Mouse (Mus musculus) MEL (cell line): Measurements from ENCODE around the gene Lman1l. TPM values are rescaled to one million over a fixed set of nuclear protein-coding genes. Genes with fewer than 3 reads are reported as not detected.

ENCODE experiments used
- DNase-seq: peaks from one replicate; pipeline ENCODE4 v3.0.0; 2011; ENCODE audit warnings: low read depth, low spot score
- H3K27ac ChIP-seq: 2 replicates; pipeline ENCODE4 v1.5.1; 2012; ENCODE audit warnings: low read depth, mild to moderate bottlenecking, control low read depth, low read length, moderate library complexity; ENCODE audit not compliant: control insufficient read depth
- H3K27me3 ChIP-seq, 2 experiments: fragments of 150-350 bp in 1 of 2; sonication (generic) in 1 of 2; 2 replicates each; pipeline ENCODE4 v1.6.1; 2012; ENCODE audit warnings: low read length in 2 of 2, mild to moderate bottlenecking in 2 of 2, improper control_type of control experiment in 1 of 2, moderate library complexity in 1 of 2; ENCODE audit not compliant: insufficient read depth in 2 of 2, control insufficient read depth in 1 of 2
- H3K36me3 ChIP-seq, 2 experiments: 2 replicates each; pipeline ENCODE4 v1.6.1; 2012 to 2014; ENCODE audit warnings: low read length in 2 of 2, improper control_type of control experiment in 1 of 2, inconsistent platforms in 1 of 2, mild to moderate bottlenecking in 1 of 2; ENCODE audit not compliant: insufficient read depth in 2 of 2, control insufficient read depth in 1 of 2
- H3K4me1 ChIP-seq, 2 experiments: fragments of 150-350 bp in 1 of 2; sonication (generic) in 1 of 2; 2 replicates each; pipeline ENCODE4 v1.6.1; 2012; ENCODE audit warnings: low read length in 2 of 2, improper control_type of control experiment in 1 of 2, mild to moderate bottlenecking in 1 of 2; ENCODE audit not compliant: insufficient read depth in 2 of 2, control insufficient read depth in 1 of 2
- H3K4me3 ChIP-seq, 2 experiments: fragments of 150-350 bp in 1 of 2; sonication (generic) in 1 of 2; 2 replicates each; pipeline ENCODE4 v1.5.1; 2012; ENCODE audit warnings: low read depth in 2 of 2, low read length in 2 of 2, mild to moderate bottlenecking in 2 of 2, moderate library complexity in 2 of 2, control low read depth in 1 of 2, improper control_type of control experiment in 1 of 2; ENCODE audit not compliant: control insufficient read depth in 1 of 2, insufficient read depth in 1 of 2
- H3K79me2 ChIP-seq: 2 replicates; pipeline ENCODE4 v1.6.1; 2012; ENCODE audit warnings: mild to moderate bottlenecking, low read length, moderate library complexity; ENCODE audit not compliant: control insufficient read depth, poor library complexity, insufficient read depth
- H3K9ac ChIP-seq: 2 replicates; pipeline ENCODE4 v1.6.1; 2012; ENCODE audit warnings: low read depth, mild to moderate bottlenecking, control low read depth, low read length, moderate library complexity; ENCODE audit not compliant: control insufficient read depth, poor library complexity, severe bottlenecking
- H3K9me3 ChIP-seq: fragments of 150-350 bp; sonication (generic); replicated peaks from 2 replicates; pipeline ENCODE4 v1.6.1; 2012; ENCODE audit warnings: mild to moderate bottlenecking, low read length, improper control_type of control experiment, moderate library complexity; ENCODE audit not compliant: insufficient read depth
- CHD2 ChIP-seq: IDR thresholded peaks from 2 replicates; pipeline ENCODE4 v1.6.1; 2011; ENCODE audit warnings: low read length, improper control_type of control experiment
- CTCF ChIP-seq, 3 experiments: IDR thresholded peaks in 2 of 3; conservative IDR thresholded peaks in 1 of 3; 2 replicates each; pipeline ENCODE4 v1.5.1; 2011 to 2012; ENCODE audit warnings: low read length in 3 of 3, low read depth in 2 of 3, mild to moderate bottlenecking in 2 of 3, improper control_type of control experiment in 1 of 3, inconsistent platforms in 1 of 3, mixed read lengths in 1 of 3, moderate library complexity in 1 of 3; ENCODE audit not compliant: control insufficient read depth in 1 of 3, insufficient read depth in 1 of 3, poor library complexity in 1 of 3, severe bottlenecking in 1 of 3
- E2F4 ChIP-seq: IDR thresholded peaks from 2 replicates; pipeline ENCODE4 v1.6.1; 2011; ENCODE audit warnings: low read depth, low read length, improper control_type of control experiment, borderline replicate concordance
- ELF1 ChIP-seq: IDR thresholded peaks from 2 replicates; pipeline ENCODE4 v1.6.1; 2014; ENCODE audit warnings: low read depth, mild to moderate bottlenecking, inconsistent platforms, low read length, improper control_type of control experiment, moderate library complexity
- EP300 ChIP-seq, 2 experiments: IDR thresholded peaks; 2 replicates each; pipeline ENCODE4 v1.6.1; 2011; ENCODE audit warnings: improper control_type of control experiment in 2 of 2, low read length in 2 of 2, low read depth in 1 of 2, mild to moderate bottlenecking in 1 of 2
- GABPA ChIP-seq: IDR thresholded peaks from 2 replicates; pipeline ENCODE4 v1.6.1; 2012; ENCODE audit warnings: low read depth, mild to moderate bottlenecking, inconsistent platforms, low read length, improper control_type of control experiment, moderate library complexity
- GATA1 ChIP-seq: IDR thresholded peaks from 2 replicates; pipeline ENCODE4 v1.6.1; 2011; ENCODE audit warnings: low read depth, low read length, improper control_type of control experiment
- HCFC1 ChIP-seq: IDR thresholded peaks from 2 replicates; pipeline ENCODE4 v1.6.1; 2012; ENCODE audit warnings: low read depth, mild to moderate bottlenecking, inconsistent platforms, low read length, improper control_type of control experiment, moderate library complexity
- JUND ChIP-seq: IDR thresholded peaks from 2 replicates; pipeline ENCODE4 v1.6.1; 2011; ENCODE audit warnings: low read depth, mild to moderate bottlenecking, improper control_type of control experiment, low read length
- MAFK ChIP-seq: IDR thresholded peaks from 2 replicates; pipeline ENCODE4 v1.6.1; 2011; ENCODE audit warnings: low read depth, mild to moderate bottlenecking, low read length, improper control_type of control experiment, borderline replicate concordance
- MAX ChIP-seq: IDR thresholded peaks from 2 replicates; pipeline ENCODE4 v1.6.1; 2011; ENCODE audit warnings: low read length, improper control_type of control experiment
- MAZ ChIP-seq: IDR thresholded peaks from 2 replicates; pipeline ENCODE4 v1.6.1; 2012; ENCODE audit warnings: low read depth, mild to moderate bottlenecking, inconsistent platforms, low read length, improper control_type of control experiment
- MEF2A ChIP-seq: IDR thresholded peaks from 2 replicates; pipeline ENCODE4 v1.6.1; 2014; ENCODE audit warnings: low read depth, mild to moderate bottlenecking, inconsistent platforms, low read length, improper control_type of control experiment; ENCODE audit not compliant: poor library complexity, insufficient replicate concordance, severe bottlenecking; ENCODE audit errors: extremely low read depth
- MXI1 ChIP-seq: IDR thresholded peaks from 2 replicates; pipeline ENCODE4 v1.6.1; 2011; ENCODE audit warnings: mild to moderate bottlenecking, low read depth, low read length, improper control_type of control experiment
- MYC ChIP-seq: IDR thresholded peaks from 2 replicates; pipeline ENCODE4 v1.6.1; 2011; ENCODE audit warnings: low read depth, mild to moderate bottlenecking, low read length, improper control_type of control experiment, moderate library complexity
- NRF1 ChIP-seq: IDR thresholded peaks from 2 replicates; pipeline ENCODE4 v1.6.1; 2014; ENCODE audit warnings: low read depth, mild to moderate bottlenecking, inconsistent platforms, low read length, improper control_type of control experiment, moderate library complexity; ENCODE audit not compliant: poor library complexity, insufficient read depth, severe bottlenecking
- POLR2A ChIP-seq, 2 experiments: IDR thresholded peaks; 2 replicates each; pipeline ENCODE4 v1.6.1; 2011 to 2012; ENCODE audit warnings: low read length in 2 of 2, mild to moderate bottlenecking in 2 of 2, control low read depth in 1 of 2, improper control_type of control experiment in 1 of 2, low read depth in 1 of 2, moderate library complexity in 1 of 2; ENCODE audit not compliant: control insufficient read depth in 1 of 2, insufficient read depth in 1 of 2, poor library complexity in 1 of 2
- POLR2AphosphoS5 ChIP-seq: IDR thresholded peaks from 2 replicates; pipeline ENCODE4 v1.6.1; 2012; ENCODE audit warnings: low read depth, borderline replicate concordance, mild to moderate bottlenecking, inconsistent platforms, low read length, moderate library complexity, mixed read lengths
- SIN3A ChIP-seq: IDR thresholded peaks from 2 replicates; pipeline ENCODE4 v1.6.1; 2012; ENCODE audit warnings: low read length, improper control_type of control experiment, inconsistent platforms
- SMC3 ChIP-seq: IDR thresholded peaks from 2 replicates; pipeline ENCODE4 v1.6.1; 2011; ENCODE audit warnings: low read depth, low read length, improper control_type of control experiment
- TCF12 ChIP-seq: IDR thresholded peaks from 2 replicates; pipeline ENCODE4 v1.6.1; 2014; ENCODE audit warnings: low read depth, mild to moderate bottlenecking, inconsistent platforms, low read length, improper control_type of control experiment, moderate library complexity
- USF1 ChIP-seq: IDR thresholded peaks from 2 replicates; pipeline ENCODE4 v1.6.1; 2014; ENCODE audit warnings: low read depth, mild to moderate bottlenecking, inconsistent platforms, low read length, improper control_type of control experiment, moderate library complexity
- USF2 ChIP-seq, 2 experiments: IDR thresholded peaks; 2 replicates each; pipeline ENCODE4 v1.6.1; 2011 to 2012; ENCODE audit warnings: improper control_type of control experiment in 2 of 2, low read length in 2 of 2, borderline replicate concordance in 1 of 2, inconsistent platforms in 1 of 2, low read depth in 1 of 2, mild to moderate bottlenecking in 1 of 2; ENCODE audit not compliant: insufficient read depth in 1 of 2
- ZC3H11A ChIP-seq: IDR thresholded peaks from 2 replicates; pipeline ENCODE4 v1.6.1; 2012; ENCODE audit warnings: low read depth, mild to moderate bottlenecking, inconsistent platforms, low read length, improper control_type of control experiment
- ZMIZ1 ChIP-seq: IDR thresholded peaks from 2 replicates; pipeline ENCODE4 v1.6.1; 2012; ENCODE audit warnings: low read depth, mild to moderate bottlenecking, inconsistent platforms, low read length, improper control_type of control experiment, moderate library complexity
- ZNF384 ChIP-seq: IDR thresholded peaks from 2 replicates; pipeline ENCODE4 v1.6.1; 2012; ENCODE audit warnings: low read depth, mild to moderate bottlenecking, inconsistent platforms, low read length, improper control_type of control experiment
- polyA plus RNA-seq, 2 experiments: library from polyadenylated mRNA; stranded (reverse) in 1 of 2; unstranded in 1 of 2; fragments of >175 nt in 1 of 2; fragments of >200 nt in 1 of 2; gene quantifications; 2 replicates each; pipeline versions ENCODE4 v1.2.1 to v1.2.4; 2012; ENCODE audit warnings: low replicate concordance in 2 of 2, low read depth in 1 of 2; ENCODE audit not compliant: insufficient read length in 2 of 2, insufficient read depth in 1 of 2, missing spikeins in 1 of 2
- total RNA-seq: library from RNA; depleted of rRNA; stranded (reverse); fragments of 300-350 nt; gene quantifications from 2 replicates; pipeline ENCODE4 v1.2.3, GENCODE M21; 2012

Gene Lman1l
- total and polyA plus RNA-seq, 3 experiments, result 0.08 to 0.11 TPM; not detected in 1

- TF ChIP-seq USF1 (peak; percentile 97), MXI1 (peak; percentile 63; the same call in 1 of the 2 replicates), TCF12 (peak; percentile 16; the same call in 1 of the 2 replicates), HCFC1 (peak; percentile 66), GATA1 (no peak), SMC3 (peak; percentile 99), SIN3A (peak; percentile 91), ELF1 (peak; percentile 55; the same call in 1 of the 2 replicates), POLR2A (IDR thresholded peaks at IDR 0.05; ENCODE audit: control insufficient read depth in 1 of 2, insufficient read depth in 1 of 2, low read depth in 1 of 2, low read length in 2 of 2, poor library complexity in 1 of 2) (peak; percentile 40 to 44; a peak in 1 of 4 replicates), ZC3H11A (peak; percentile 99), MYC (peak; percentile 65), USF2 (IDR thresholded peaks at IDR 0.05; ENCODE audit: borderline replicate concordance in 1 of 2, insufficient read depth in 1 of 2, low read depth in 1 of 2, low read length in 2 of 2) (peak; percentile 48 to 78; a peak in 2 of 4 replicates), EP300 (IDR thresholded peaks at IDR 0.05; ENCODE audit: low read depth in 1 of 2, low read length in 2 of 2) (peak; percentile 25 to 38; a peak in 3 of 4 replicates), NRF1 (no peak), MAX (peak; percentile 80), JUND (peak; percentile 71; the same call in 1 of the 2 replicates), E2F4 (0 out of 2 replicates have a peak, but pooled peaks have one; percentile 33), CTCF (IDR thresholded peaks at IDR 0.05 in 2 of 3, conservative IDR thresholded peaks at IDR 0.05 in 1 of 3; ENCODE audit: control insufficient read depth in 1 of 3, insufficient read depth in 1 of 3, low read depth in 2 of 3, low read length in 3 of 3, poor library complexity in 1 of 3, severe bottlenecking in 1 of 3) (peak; percentile 76 to 100 (median 93)), ZNF384 (peak; percentile 80), MAZ (peak; percentile 57; the same call in 1 of the 2 replicates), MEF2A (no peak)
Measured at GRCm38 (mm10) chr9:57655749-57656148, 35.2 kb upstream of the Lman1l start (continued).

- TF ChIP-seq CHD2, result no peak
- no peak for TF ChIP-seq MAZ
- no peak for TF ChIP-seq JUND
- TF ChIP-seq GABPA, result no peak
- no peak for TF ChIP-seq MAFK
- TF ChIP-seq SIN3A, result no peak
- no peak for TF ChIP-seq ZMIZ1
- TF ChIP-seq GATA1, result no peak
- no peak for TF ChIP-seq POLR2AphosphoS5
- no peak for TF ChIP-seq MAX
- no peak for TF ChIP-seq USF1
- no peaks in the 10 kb centered on the region for H3K79me2 ChIP-seq
- peaks cover 2 to 14% of the 10 kb centered on the region in 2 experiments; a peak in 3 of 4 replicates for H3K4me1 ChIP-seq
- DNase-seq, result no peak
- H3K27me3 ChIP-seq, result no peaks in the 10 kb centered on the region
- peaks cover 0 to 12% of the 10 kb centered on the region in 2 experiments; a peak in 2 of 4 replicates for H3K36me3 ChIP-seq
- no peaks in the 10 kb centered on the region for H3K9me3 ChIP-seq
- H3K4me3 ChIP-seq, result no peak overlapping the region
- H3K9ac ChIP-seq, result no peak overlapping the region
- H3K27ac ChIP-seq, result no peak overlapping the region
Measured at GRCm38 (mm10) chr9:57654966-57655365, 34.4 kb upstream of the Lman1l start.
